Mouse (Mus musculus) heart, adult 9 months (tissue): Measurements from ENCODE around the gene Cdkn1c.

Source experiments
- DNase-seq, 2 experiments: peaks; one replicate each; pipeline ENCODE4 v3.0.0; 2022; ENCODE audit warnings: low spot score in 2 of 2

The Cdkn1c gene

DNA sequence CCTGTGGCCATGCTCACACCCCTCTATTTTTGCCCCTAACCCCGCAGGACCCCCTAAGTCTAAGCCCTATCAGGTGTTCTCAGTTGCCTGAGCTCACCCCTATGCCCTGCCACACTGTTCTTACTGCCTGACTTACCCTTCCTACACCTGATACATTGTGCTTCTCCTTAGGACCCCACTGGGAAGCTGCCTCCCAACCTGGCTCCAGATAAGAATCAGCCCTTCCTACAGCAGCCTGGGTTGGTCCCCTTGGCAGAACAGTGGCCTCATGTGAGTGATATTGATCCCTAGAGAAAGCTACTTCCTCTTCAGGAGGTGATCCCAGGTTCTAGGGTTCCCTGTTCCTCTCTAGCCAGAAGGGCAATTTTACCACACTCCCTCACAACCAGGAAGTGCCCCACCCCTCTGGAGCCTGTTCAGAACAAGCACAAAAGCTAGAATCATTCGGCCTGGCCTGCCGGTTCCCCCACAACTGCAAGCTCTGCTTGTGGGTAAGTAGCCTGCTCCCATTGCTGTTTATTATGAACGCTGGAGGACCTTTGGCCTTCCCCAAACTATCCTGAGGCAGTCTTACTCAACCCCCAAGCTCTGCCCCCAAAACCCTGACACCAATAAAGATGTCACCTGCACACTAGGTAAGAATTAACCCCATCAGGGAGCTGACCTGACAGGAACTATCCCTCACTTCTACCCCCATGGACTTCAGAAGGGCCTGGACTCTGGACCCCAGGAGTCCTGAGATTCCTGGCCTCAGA is 12.7 kb upstream of the Cdkn1c start, which contains the start of gene Slc22a18:
Gene Slc22a18, plus strand, starts transcription at position 390 of the 755 bp plus-strand sequence.
- peak; percentile 50 to 60 for DNase-seq

DNA sequence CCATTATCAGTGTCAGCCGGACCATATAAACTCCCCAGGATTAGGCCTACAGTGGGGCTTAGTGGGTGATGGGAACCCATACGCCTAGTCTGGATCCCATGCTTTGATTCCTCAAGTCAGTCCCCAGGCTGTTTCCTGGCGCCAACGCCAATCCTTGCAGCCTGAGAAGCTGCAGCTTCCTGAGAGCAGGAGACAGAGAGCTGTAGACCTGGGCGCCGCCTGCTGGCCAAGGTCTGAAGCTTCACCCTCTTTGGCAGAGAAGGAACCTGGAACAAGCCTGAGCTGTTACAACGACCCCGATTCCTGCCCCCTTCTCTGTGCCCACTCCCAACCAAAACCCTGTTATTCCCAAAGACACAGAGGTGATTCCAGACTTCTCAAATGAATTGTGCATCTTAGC is 9.1 kb upstream of the Cdkn1c start:
- DNase-seq, result peak in 1 of 2 experiments; percentile 61

DNA sequence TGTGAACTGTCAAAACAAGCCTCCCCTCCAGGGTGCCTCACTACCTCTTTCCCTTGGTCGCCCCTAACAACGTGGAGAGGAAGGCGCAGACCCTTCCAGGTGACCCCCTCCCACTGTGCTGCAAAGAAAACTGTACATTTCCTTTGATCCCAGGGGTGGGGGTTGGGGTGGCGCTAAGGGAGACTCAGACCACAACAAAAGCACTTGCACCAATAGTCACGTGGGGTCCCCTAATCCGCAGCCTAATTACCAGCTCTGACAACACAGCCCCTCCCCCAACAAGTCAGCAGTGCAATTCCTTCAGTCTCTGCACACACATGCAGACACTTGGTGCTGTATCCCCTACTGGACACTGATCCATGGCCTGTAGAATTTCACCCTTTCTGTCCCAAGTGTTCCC is 6.9 kb upstream of the Cdkn1c start:
- no peak for DNase-seq

DNA sequence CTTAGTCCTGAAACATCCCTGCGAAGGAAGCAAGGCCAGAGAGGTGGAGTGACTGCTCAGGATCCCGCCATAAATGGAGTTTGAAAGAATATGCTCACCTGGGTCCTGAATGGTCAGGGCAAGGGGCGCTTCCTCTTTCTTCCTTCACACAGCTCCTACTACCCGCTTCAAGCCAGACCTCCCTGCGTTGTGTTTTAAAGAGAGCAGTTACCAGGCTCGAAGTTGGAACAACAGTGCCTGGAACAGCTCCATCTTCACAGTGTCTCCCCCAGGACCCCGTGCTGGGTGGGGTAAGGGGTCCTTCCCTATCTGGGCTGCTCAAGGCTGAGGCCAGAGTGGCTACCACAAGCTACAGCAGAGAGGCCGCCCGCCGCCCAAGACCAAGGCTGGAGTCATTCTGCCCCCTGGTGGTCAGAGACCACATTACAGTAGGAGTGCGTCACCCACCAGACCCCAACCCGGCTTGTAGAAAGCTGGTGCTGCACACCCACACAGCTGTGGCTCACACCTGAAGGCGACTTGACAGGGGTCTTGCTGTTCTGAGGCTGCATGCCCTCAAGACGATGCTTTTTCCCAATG is 5.3 kb upstream of the Cdkn1c start:
- DNase-seq, result peak; percentile 66 to 80

DNA sequence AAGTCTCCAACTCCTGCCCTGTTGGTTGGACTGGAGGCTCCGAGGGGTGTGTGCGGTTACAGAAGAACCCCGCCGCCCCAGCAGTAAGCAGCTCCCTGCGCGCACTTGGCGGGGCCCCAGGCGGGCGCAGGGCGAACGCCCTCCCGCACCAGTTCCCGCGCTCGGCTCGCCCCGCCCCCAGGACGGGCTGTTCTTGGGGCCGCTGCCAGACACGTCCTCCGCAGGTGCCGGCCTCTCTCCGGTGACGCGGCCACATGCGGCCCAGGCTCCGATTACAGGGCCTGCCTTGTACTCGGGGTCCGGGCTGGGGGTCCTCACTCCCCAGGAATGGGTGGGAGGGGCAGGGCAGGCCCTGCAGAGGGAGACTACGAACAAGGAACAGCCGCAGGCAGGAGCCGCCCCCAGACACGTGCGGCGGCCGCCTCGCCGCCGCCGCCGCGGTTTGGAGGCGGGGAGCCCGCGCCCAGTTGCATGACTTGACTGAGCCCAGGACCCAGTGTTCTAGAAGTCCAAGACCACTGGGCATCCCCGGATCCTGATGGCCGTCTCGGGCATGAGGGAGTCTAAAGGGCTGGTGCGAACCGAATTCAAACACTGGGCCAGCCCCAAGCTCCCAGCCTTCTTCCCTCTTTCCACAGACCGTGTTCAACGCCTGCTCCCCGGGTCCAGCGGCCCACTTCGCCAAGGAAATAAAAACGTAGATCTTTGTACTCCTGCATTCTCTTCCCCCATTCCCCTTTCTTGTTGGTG is 4.1 kb upstream of the Cdkn1c start:
- peak in 1 of 2 experiments; percentile 31 for DNase-seq

DNA sequence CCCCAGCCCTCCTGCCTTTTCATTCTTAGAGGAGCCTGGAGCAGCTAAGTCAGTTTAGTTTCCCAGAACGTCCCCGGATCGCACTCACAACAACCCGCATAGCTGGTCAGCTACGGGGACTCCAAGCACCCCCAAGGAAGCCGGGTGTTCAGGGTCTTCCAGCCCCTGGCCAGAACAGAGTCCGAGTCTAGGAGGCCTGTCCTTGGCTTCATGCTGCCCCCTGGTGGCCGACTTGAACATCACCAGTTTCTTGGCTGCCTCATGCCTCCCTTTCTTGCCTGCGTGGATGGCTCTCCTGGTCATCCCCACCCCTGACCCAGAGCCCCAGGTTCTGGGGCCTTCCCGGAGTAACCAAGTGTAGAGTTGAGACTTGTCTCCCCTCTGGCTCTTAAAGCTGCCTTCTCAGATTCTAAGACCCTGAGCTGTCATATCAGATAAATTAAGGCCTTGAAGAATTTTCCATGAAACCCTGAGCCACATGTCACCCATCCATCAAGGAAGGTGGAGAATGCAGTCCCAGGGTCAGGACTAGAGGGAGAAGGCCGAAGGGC is 3.1 kb upstream of the Cdkn1c start:
- DNase-seq, result peak; percentile 56 to 71

DNA sequence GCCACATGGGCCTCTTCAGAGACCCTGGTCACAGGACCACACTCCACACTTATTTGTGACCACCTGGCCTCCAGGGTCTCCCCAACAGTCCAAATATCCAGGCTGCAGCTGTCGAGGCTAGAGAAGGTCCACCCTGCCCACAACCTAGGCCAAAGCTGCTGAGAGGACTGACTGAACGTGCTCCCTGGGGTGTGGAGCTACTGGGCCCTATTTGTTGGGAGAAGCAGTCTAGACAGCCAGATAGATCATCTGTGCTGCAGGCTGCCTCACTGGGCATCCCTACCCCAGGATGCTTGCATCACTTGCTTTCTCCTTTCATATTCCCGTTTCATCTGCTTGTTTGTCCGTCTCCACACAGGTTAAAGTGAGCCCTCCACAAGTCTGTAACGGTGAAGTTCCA is 1.7 kb upstream of the Cdkn1c start:
- DNase-seq, result no peak

DNA sequence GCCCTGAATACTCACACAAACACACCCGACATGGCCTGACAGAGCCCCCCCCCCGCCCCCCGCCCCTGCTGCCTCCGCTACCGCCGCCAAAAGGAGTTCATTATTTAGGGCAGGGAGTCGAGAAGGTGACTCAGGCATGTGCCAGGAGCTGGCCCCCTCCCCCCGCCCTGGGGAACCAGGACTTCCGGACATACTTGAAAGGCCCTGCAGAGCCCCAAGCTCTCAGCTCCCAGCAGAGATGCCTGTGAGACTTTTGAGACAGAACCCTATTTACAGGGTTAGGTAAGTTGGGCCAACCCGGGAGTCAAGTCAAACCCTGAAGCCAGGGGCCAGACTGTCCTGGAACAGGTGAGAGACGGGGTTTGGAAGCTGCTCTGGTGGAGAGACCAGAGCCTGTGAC is 1.1 kb upstream of the Cdkn1c start:
- DNase-seq, result no peak

DNA sequence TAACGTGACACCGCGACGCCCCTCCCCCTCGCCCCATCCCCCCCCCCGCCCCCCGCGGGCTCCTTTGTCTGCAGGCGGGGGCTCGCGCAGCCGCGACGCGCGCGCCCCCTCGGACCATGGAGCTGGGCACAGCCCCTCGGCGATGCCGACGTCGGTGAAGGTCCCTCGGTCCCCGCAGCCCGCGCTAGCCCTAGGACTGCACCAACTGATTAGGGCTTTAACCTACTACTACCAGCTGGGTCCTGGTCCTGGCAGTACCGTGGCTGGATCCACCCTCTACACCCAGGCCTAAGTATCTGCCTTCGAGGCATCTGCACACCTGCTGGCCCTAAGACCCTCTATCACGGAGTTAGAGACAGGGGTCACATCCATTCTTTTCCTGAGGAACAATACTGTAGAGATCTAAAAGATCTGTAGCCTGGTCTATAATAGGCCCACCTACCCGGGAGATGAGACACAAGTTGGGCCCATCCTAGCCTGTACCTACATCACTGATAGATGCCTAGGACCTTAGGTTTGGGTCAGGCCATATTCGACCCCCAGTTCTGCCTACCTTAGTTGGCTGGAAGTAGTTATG is 532 bp upstream of the Cdkn1c start:
- DNase-seq, result peak in 1 of 2 experiments; percentile 49

DNA sequence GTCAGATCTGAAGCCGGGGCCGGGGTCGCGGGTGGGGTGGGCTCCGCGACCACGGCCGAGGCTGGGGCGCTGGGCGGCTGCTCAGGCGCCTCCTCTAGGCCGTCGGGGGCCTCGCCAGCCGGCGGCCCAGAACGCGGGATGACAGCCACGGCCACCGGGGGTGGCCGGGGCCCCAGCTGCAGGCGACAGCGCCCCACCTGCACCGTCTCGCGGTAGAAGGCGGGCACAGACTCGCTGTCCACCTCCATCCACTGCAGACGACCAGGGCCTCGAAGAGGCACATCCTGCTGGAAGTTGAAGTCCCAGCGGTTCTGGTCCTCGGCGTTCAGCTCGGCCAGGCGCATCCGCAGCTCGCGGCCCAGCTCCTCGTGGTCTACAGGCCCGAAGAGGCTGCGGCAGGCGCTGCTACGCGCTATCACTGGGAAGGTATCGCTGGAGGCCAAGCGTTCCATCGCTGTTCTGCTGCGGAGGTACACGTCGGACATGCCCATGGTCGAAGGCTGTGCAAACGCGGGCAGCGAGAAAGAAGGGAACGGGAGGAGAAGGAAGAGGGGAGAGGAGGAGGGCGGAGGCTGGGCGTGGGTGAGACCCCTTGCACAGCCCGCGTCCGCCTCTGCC is 524 bp downstream of the Cdkn1c start:
- no peak for DNase-seq

DNA sequence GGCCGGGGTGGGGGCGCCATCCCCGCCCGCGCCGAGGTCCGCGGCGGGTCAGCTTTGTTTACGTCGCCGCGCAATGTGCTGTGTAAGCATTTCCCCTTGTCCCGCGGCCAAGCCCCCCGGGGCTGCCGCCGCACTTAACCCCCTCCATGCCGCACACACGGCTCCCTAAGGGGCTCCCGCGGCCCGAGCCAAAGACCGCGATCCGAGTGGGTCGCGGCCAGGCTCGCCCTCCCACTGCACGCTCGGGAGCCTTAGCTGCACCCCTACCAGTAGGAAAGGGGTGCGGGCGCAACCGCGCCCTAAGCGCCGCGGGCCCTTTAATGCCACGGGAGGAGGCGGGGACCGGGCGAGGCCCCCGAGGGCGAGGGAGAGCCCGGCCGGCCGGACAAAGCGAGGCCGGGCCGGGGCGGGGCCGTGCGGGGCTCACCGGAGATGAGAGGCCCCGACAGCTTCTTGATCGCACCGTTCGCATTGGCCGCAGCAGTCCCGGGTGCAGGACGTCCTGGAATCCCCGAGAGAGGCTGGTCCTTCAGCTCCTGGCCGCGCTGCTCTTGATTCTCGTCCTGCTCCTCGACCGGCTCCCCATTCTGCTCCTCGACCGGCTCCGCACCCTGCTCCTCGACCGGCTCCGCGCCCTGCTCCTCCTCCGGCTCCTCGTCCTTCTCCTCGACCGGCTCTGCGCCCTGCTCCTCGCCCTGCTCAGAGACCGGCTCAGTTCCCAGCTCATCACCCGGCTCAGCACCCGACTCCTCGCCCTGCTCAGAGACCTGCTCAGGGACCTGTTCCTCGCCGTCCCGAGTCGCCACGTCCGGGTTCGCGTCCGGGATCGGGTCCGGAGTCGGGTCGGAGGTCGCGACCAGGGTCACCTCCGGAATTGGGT is 1.3 kb downstream of the Cdkn1c start:
- peak; percentile 57 to 72 for DNase-seq

DNA sequence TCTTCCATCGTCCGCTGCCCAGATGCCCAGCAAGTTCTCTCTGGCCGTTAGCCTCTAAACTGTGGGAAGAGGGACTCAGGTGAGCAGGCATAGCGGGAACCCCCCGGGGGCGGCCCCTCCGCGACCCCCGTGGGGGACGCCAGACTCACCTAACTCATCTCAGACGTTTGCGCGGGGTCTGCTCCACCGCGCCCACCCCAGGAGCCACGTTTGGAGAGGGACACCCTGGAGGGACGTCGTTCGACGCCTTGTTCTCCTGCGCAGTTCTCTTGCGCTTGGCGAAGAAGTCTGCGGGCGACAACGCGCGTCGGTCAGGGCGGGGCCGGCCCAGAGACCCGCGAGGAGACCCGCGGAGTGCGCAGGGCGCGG is 1.9 kb downstream of the Cdkn1c start:
- no peak for DNase-seq

DNA sequence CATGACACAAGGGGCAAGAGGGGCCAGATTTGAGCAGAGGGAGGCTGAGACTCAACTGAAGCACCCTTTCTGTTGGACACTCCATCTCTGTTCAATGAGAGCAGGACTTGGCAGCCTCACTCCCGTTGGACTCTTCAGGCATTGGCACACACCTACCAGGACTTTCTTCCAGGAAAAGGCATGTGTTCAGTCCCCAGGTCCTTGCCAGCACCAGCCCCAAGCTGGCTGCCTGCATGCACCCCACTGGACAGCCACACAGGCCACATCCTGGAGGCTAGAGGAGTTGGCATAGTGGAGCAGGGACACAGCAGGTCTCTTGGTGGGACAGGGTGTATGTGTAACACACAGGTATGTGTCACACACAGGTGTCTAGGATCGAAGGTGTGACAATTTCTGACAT is 13.7 kb downstream of the Cdkn1c start:
- DNase-seq, result no peak

DNA sequence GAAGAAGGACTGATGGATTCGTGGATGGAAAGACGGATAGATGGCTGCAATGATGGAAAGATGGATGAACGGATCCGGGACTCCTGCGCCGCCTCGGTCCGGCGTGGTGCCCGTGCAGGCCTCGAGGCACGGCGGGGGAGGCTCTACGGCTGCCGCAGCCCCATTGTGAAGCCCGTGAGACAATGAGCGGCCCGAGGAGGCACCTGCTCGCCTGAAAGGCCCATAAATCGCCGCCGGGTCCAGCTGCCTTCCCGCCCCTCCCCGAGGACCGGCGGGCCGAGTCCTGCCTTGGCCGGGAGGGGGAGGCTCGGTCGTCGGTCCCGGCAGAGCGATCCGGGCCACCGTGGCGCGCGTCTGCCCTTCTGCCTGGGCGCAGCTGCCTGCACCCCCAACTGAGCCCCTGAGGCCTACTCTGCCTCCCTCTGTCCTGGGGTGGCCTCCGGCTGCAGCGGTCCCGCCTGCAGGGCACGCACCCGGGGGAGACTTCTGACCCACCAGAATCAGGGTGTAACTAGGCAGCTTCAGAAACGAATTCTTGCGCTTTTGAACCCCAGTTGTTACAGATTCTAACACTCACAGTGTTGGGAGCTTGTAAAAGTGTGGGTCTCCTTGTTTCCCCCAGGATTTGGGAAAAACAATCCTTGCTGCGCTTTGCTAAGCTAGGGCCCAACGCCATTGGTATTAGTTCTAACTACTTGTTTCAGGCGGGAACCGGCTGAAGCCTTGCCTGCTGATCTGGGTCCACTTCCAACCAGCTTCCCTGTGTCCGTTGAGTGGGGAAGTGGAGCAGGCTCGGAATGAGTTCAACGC is 15.0 kb downstream of the Cdkn1c start:
- DNase-seq, result no peak

DNA sequence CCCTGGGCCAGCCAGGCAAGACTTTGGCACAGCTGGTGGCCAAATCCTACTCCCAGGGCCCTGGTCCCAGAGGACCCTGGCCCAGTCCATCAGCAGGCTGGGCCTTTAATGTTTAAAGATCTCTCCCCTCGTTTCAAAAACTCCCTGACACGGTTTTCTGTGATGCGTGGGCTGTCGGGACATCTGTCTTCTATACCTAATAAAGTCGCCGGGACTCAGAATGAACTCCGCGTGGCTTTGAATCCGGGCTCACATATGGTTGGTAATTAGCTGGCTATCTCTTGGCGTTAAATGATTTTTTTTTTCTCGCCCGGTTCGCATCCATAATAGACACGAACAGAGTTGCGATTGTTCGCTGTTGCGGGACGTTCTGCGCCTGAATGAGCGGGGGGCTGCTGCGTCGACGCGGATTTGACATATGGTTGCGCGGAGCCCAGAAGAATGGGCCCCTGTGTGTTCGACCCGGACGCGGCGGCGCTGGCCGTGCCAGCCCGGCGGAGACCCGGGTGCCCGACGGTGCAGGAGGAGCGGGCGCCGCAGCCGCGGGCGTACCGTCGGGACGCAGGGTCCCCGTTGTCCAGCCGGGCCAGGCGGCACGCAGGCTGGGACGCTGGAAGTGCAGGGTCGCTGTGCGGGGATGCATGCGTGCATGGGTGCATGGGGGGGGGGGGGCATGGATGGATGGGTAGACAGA is 15.7 kb downstream of the Cdkn1c start:
- DNase-seq, result no peak

DNA sequence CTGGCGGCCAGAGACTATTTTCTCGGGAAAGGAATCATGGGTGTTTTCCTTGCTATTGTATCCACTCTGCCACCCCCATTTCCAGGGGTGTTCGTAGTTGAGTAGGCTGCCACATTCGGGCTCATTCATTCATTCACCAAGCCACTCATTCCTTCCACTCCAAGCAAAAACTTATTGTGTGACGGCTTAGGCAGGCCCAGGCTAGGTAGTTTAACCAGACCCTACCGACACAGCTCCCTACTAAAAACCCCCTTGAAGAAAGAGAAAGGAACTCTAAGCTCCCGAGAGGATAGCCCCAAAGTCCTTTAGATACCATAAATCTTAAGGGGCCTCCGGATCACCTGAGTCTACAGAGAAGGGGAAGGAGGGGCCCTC is 16.3 kb downstream of the Cdkn1c start:
- DNase-seq, result no peak

DNA sequence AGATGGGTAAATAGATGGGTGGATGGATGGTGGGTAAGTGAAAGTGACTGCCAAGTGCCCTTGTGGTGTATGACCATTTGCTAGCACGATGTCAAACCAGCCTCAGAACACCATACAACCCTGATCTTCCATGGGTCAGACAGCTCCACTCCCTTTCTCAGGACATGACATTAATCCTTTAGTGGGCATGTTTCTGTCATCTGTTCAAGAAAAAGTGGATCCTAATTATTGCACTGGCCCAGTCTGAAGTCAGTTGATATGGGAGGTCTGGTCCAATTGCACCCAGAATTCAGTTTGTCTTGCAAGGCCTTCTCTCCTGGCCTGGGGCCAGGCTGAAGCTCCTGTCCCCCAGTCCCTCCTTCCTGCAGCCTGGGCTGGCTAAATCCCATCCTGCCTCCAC is 21.9 kb downstream of the Cdkn1c start:
- DNase-seq, result no peak

DNA sequence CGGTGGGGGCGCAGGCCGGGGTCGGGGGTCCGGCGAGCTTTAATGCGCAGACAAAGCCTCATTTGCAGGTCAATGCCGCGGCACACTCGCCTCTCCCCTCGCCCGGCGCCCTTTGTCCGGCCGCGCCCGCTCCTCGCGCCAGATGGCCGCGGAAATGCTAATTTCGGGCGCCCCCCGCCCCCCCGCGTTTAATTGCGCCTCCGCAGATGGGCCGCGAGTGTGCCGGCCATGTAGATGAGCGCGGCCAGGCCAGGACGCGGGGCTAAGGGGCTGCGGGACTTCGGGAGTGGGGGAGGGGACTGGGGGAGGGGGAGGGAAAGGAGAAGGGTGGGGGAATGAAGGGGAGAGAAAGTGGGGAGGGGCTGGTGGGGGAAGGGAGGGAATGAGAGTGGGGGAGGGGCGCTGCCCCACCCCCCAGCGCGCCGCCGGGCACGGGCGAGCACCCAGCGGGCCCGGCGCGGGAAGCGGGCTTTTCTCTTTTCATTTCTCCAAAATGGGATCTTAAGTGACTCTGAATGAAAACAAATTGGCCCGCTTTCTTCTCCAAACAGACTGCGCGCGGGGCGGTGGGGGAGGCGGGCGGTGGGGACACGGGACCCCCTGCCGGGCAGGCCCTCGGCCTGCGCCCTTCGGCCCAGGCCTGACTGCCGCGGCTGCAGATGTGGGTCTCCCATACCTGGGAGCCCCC is 22.8 kb downstream of the Cdkn1c start:
- DNase-seq, result no peak
